Mouse (Mus musculus) heart, postnatal 25 days (tissue): Measurements from ENCODE around the gene Pold2. TPM values are rescaled to one million over a fixed set of nuclear protein-coding genes. Genes with fewer than 3 reads are reported as not detected.
"Not testable (repeated sequence)": the region's sequence is repeated elsewhere in the genome, so short reads cannot be mapped to it uniquely, and the experiment has no call there.

Experiments used
- DNase-seq: peaks from one replicate; pipeline ENCODE4 v3.0.0; 2022; ENCODE audit warnings: low spot score
- intact Hi-C: fragments of 180-260 bp; cut with DNase I; formaldehyde crosslinking; loops from one replicate; pipeline ENCODE4 v1.15.1; 2025
- total RNA-seq, 2 experiments: library from RNA; stranded (reverse); gene quantifications; 2 replicates each; pipeline ENCODE4 v1.2.3; 2021

The Pold2 gene
- total RNA-seq, 2 experiments from 2014 or later: 29.2 to 33.2 TPM

DNA sequence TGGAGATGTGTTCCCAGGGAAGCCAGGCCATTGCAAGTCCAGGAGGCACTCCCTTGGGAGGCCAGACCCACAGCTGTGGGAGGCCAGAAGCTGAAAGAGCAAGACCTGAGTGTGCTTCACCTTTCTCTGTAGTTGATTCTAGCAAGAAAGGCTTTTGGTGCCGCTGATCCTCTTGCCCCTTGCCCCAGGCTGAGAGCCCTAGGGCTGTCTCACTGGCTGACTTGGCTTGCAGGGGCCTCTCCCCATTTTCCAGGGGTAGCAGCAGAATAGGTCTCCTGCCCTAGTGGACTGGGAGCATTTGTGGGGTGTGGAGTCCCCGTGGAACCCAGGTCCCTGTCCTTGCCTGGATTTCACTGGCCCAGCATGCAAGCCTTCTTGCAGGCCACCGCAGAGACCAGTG is 23.2 kb upstream of the Pold2 start:
- intact Hi-C loops: no loop called here
- DNase-seq: no peak

DNA sequence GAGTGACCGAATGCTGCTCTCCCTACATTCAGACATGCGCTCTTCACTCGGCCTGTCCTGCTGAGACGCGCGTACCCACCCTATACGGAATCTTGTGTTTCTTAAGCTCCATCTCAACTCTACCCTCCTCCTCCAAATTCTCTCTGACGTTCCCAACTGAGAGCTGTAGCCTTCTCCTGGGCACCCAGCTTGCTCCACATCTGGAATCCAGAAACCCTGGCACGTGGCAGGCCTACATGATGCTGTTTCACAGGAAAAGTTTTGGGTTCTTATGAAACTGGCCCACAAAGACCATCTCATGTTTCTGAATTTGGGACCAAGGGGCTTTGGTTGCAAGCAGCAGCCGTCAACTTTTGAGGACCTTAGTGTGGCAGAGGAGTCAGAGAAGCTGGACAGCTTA is 21.2 kb upstream of the Pold2 start:
- intact Hi-C loops: no loop called here
- DNase-seq: no peak

DNA sequence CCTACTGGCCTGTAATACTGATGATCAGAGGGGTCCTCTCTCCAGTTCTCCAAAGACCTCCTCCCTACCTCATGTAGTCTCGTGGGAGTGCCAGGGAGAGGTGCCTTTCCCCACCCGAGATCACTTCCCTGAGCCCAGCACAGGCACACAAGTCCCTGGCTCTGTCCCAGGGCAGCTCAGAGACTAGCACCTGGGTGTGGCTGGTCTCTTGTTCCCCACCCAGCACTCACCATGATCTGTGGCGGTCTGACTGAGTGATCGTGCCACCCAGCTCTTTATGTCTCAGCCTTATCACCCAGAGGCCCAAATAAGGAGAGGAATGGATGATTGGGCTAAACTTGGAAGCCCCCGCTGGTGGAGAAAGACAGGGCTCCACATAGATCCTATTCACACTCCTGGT is 20.4 kb upstream of the Pold2 start, which contains the start of gene Myl7:
TSS of gene Myl7 (minus strand) at position 252 of the 400 bp plus-strand sequence.
- DNase-seq: no peak
- intact Hi-C loops: no loop called here

DNA sequence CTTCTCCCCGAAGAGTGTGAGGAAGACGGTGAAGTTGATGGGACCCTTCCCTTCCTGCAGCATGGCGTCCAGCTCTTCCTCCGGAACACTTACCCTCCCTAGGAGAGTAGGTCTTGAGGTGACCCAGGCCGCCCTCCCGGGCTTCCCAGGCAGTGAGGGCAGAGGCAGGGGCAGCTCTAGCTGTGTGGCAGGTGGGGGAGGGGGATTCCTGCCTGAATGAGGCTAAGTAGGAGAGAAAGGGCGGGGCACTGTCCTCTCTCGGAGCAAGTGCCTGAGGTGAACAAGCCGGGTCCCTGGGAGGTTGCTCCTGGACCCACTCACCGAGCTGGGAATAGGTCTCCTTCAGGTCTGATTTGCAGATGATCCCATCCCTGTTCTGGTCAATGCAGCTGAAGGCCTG is 19.7 kb upstream of the Pold2 start:
- intact Hi-C loops: no loop called here
- DNase-seq: no peak

DNA sequence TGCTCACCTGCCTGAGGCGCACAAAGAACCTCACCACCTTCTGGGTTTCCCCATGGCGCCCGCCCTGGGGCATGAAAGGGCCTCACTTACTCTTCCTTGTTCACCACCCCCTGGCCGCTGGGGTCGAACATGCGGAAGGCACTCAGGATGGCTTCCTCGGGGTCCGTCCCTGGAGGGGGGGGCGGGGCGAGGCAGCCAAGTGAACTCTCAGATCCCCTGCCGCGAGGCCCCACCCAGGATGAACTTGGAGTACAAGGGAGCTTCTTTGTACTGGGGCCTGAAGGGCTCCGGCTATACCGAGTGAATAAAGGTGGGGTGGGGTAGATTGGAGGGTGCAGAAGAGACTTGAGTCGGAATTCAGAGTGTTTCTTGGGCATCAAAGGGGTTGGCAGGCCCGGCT is 19.1 kb upstream of the Pold2 start:
- DNase-seq: no peak
- intact Hi-C loops: no loop called here

DNA sequence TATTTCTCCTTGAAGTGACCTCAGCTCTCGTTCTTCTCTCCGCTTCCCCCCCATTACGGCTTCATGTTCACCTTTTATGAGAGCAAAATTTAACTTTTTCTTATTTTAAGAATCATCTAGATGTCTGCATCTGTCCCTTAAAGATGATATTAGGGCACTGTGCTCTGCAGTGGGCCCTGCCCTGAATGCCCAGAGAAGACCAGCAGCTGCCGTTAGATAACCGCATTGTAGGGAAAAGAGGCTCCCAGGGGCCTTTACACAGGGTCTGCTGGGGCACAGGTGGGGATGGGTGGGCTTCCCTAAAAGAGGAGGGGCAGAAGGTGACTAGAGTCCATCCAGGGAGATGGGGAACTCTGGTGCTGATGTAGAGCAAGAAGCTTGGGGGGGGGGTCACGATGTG is 15.7 kb upstream of the Pold2 start:
- DNase-seq: no peak
- intact Hi-C loops: no loop called here

DNA sequence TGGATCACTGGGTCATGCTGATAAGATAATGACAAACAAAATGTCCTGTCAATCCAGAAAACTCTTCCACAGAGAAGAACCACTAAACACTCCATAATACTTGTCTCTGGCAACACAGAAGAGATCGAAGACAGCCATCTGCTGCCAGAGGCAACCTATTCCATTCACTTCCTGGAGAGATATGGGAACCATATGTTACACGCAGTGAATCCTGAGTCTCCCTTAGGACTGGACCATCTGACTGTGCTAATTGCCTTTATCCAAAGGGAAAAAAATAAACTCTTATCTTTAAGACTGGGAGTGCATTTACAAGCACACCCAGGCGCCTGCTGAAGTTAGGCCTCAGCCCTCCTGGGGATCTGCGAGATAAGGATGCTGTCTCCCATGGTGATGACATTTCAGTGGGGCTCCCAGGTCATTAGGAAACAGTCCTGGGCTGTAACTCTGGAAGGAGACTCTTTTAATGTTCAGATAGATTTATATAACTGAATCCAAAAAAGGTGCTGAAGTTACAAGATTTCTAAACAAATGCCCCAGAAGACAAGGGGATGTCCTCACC is 14.8 kb upstream of the Pold2 start:
- no peak for DNase-seq
- intact Hi-C loops: no loop called here

DNA sequence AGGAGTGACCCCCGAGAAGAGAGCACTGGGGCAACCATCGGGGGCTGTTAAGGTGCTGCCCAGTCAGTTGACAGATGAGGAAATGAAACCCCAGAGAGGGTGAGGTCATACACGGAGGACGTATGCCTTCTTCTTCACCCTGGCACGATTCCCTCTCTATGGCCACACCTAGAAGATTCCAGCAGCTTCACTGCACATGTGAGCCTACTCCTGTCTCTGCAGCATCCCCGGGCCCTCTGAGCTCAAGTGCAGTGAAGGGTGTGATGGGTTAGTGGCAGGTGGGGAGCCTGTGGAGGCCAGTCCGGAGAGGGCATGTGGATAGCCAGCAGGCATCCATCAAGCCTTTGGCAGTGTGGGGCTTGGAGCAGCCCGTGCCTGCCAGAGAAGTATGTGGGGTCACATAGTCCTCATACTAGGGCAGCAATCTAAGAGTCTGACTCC is 14.1 kb upstream of the Pold2 start:
- DNase-seq: peak; percentile 26
- intact Hi-C loops: no loop called here

DNA sequence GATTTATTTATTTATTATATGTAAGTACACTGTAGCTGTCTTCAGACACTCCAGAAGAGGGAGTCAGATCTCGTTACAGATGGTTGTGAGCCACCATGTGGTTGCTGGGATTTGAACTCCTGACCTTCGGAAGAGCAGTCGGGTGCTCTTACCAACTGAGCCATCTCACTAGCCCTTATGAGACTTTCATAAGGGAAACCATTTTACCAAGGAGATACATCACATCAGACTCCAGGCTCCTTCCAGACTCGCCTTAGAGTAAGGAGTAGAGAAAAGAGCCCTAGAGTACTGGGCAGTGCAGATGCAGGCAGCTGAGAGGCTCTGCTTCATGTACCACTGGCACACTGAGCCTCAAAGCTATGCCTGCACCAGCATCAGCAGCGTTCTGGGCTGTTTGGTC is 10.5 kb upstream of the Pold2 start:
- intact Hi-C loops: loop anchor here (5.0 kb wide), 3 partner anchors 101 to 401 kb away; partner anchors contain the start of genes Dbnl and Mrps24
- not testable (repeated sequence) for DNase-seq

DNA sequence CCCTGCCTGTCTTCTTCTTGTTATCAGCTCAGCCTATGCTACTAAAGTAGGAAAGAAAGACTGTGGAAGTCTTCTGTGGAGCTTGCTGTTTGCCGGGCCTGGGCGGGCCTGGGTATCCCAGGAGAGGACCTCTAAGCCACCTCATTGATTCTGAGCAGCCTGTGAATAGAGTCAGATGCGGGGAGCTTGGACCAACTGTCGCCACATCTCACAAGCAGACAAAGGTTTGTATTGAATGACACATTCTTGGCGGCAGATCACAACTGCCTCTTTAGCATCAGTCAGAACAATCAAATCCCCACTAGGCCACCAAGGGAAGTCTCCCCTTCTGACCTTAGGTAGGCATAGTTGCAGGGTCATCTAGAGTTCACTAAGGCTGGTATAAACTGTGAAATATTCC is 9.2 kb upstream of the Pold2 start:
- intact Hi-C loops: loop anchor here (2.0 to 5.0 kb wide), 4 partner anchors 50 to 400 kb away; partner anchors contain the start of genes Dbnl and Mrps24
- DNase-seq: no peak

DNA sequence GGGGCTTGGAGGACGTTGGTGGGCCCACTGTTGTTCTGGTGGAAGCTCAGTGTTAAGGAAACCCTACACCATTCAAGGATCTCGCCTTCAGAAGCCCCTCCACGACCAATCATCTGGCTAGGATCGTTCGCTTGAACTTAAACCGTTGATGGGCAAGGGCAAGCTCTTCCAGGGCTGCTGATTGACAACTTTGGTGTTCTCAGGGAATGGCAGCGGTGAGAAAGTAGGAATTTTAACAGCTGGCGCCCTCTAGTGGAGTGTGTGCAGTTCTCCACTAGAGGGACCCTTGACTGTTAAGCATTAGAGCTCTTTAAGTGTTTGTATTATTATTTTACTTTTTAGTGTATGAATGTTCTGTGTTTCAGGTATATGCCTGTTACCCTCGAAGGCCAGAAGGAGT is 8.1 kb upstream of the Pold2 start:
- DNase-seq: no peak

DNA sequence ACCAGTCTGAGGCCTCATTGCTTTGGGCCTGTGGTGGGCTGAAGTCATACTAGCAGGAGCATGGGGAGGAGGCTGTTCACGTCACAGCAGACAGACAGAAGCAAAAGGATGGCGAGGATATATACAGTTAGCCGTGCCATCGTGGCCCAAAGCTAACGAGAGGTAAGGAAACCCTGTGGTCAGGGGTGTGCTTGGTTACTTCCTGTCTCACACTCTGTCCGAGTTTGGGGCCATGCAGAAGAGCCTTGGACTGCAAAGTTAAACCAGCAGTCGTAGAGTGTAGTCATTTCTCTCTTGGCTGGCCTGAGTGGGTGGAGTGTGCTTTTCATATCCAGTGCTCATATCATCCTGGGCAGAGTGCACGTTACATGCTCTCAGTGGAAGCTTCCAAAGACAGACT is 4.4 kb upstream of the Pold2 start:
- intact Hi-C loops: loop anchor here (5.0 kb wide), 1 partner anchor 70 kb away; the partner anchor contains the start of gene Gck
- DNase-seq: no peak

More for the DNA sequence above, 8.1 kb upstream of the Pold2 start:
- intact Hi-C loops: loop anchor here (2.0 to 5.0 kb wide), 4 partner anchors 49 to 399 kb away; partner anchors contain the start of genes Dbnl and Mrps24

DNA sequence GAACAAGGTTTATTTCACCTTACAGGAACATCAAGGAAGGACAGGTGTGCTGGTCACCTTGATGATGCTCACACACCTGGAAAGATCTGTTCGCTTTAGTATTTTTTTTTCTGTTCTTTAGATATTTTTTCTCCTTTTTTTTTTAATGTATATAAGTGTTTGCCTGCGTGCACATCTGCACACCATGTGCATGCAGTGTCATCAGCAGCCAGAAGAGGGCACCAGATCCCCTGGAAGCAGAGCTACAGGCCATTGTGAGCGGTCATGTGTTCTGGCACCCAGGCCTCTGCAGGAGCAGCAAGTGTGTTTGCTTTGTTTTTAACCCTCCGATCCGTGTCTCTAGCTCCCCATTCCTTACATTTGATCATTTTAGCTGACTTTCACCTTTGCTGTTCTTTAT is 1.8 kb upstream of the Pold2 start:
- intact Hi-C loops: loop anchor here (5.0 kb wide), 2 partner anchors 43 to 72 kb away; partner anchors contain the start of genes Gck and Polm
- DNase-seq: no peak

DNA sequence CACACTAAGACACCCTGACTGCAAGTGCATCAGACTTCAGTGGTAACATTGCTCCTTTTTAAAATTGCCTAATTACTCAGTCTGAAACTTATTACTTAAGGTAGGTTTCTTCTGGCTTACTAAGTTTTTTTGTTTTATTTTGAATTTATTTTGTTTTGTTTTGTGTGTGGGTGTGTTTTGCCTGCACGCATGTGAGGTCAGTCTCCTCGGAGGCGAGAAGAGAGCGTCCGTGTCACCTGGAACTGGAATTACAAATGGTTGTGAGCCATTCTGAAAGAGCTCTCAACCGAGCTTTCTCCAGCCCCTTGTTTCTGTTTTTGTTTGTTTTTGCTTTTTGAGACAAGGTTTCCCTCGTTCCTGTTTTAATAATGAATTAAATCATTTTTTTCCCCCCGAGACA is 569 bp upstream of the Pold2 start:
- intact Hi-C loops: loop anchor here (5.0 kb wide), 1 partner anchor 41 kb away; the partner anchor contains the start of gene Polm
- DNase-seq: no peak

DNA sequence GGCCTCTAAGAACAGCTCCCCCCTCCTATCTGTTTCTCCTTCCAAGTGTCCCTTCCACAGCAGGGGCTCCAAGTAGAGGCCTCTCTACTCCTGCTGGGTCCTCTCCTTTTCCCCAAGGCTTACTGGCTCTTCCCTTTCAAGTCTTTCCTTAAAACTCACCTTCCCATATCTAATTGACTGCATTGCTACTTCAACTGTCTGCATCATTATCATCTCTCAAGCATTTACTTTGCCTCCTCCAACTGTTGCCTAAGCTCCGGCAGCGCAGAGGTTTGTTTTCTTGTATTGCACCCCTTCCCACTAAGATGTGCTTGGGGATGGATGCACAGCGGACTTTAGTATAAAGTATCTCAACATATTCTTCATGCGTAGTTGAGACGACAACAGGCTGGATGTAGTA is 671 bp downstream of the Pold2 start:
- intact Hi-C loops: loop anchor here (5.0 kb wide), 1 partner anchor 40 kb away; the partner anchor contains the start of gene Polm
- no peak for DNase-seq

DNA sequence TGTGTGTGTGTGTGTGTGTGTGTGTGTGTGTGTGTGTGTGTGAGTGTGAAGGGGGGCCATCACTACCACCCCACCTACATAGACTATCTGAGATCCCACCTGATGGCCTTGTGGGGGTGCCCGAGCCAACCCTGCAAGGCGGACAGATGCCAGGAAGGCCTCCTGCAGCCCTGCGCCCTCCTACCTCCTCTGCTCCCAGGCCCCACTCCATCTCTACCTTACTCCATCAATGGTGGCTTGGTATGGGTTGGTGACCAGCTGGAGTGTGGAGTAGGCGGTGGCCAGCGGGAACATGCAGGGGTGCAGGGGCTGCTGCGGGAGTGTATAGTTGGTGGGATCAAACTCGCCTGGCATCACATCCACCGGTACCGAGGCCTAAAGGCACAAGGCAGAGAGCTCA is 4.9 kb downstream of the Pold2 start:
- DNase-seq: no peak
- intact Hi-C loops: no loop called here

DNA sequence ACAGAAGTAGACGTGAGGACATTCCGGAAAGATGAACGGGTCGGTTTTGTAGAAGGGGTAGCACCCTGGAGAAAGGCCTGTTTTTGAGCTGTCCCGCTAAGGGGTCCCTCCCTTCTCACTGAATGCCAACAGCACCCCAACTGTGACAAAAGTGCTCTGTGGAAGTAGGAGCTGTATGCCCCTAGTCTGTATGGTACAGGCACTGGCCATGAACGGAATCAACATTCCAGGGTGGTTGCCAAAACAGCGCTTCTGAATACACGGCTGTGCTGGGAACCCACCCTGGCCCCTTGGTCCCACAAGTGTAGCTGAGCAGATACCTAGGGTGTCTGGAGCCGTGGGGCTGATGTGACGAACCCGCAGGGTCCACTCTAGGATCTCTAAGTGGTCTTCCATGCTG is 5.4 kb downstream of the Pold2 start:
- no peak for DNase-seq
- intact Hi-C loops: no loop called here

DNA sequence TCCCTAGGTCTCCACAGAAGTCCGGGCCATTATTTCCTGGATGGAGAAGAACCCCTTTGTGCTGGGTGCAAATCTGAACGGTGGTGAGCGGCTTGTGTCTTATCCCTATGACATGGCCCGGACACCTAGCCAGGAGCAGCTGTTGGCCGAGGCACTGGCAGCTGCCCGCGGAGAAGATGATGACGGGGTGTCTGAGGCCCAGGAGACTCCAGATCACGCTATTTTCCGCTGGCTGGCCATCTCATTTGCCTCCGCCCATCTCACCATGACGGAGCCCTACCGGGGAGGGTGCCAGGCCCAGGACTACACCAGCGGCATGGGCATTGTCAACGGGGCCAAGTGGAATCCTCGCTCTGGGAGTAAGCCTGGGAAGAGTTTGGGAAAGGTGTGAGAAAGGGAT is 8.0 kb downstream of the Pold2 start:
- DNase-seq: no peak
- intact Hi-C loops: no loop called here

DNA sequence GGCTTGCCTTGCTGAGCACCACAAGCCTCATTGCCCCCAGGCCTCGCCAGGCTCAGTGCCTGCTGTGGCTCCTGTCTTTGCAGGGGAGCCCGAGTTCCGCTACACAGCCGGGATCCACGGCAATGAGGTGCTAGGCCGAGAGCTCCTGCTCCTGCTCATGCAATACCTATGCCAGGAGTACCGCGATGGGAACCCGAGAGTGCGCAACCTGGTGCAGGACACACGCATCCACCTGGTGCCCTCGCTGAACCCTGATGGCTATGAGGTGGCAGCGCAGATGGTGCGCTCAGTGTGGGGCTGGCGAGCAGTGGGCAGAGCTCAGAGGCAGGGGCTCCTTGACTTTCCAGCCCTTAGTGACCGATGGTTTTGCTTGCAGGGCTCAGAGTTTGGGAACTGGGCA is 8.8 kb downstream of the Pold2 start:
- intact Hi-C loops: no loop called here
- no peak for DNase-seq

DNA sequence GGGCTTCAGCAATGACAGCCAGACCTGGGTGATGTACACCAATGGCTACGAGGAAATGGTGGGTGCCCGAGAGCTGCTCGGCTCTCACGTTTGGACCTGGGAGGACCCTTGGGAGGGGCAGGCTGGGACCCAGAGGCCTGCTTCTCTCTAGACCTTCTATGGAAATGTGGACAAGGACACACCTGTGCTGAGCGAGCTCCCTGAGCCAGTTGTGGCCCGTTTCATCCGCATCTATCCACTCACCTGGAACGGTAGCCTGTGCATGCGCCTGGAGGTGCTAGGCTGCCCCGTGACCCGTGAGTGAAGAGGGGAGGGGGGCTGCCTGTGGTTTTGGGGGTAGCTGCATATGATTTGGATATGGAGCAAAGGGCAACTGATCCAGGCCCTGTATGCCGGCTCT is 9.8 kb downstream of the Pold2 start:
- intact Hi-C loops: no loop called here
- DNase-seq: no peak

DNA sequence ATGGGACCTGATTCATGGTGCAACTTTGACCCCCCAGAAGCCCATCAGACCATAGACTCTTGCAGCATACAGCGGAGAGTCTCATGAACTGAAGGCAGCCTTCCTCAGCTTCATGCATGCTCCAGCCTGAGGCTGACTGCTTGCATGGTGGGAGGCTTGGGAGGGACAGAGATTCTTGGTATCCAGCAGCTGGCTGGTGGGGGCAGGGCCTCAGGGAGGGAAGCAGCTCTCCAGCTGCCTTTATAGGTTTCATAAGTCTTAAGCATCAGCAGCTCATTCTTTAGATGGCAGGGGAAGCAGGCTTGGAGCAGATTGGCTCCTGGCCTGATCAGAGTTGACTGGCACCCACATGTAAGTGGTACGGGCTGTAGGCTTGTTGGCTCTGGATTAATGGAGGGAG is 10.9 kb downstream of the Pold2 start:
- intact Hi-C loops: no loop called here
- DNase-seq: no peak
